Mouse (Mus musculus) liver, embryonic 14.5 days (tissue): ENCODE results near the gene BC017158. TPM values are rescaled to one million over a fixed set of nuclear protein-coding genes. Genes with fewer than 3 reads are reported as not detected.

Experiments used
- ATAC-seq: fragments of 200-750 bp; cut with Nextera tagmentation; 2 replicates; pipeline ENCODE4 v1.8.0; 2017; ENCODE audit warnings: moderate number of reproducible peaks, mild to moderate bottlenecking, moderate library complexity; ENCODE audit not compliant: insufficient read depth
- DNase-seq, 3 experiments: peaks; one replicate each; pipeline ENCODE4 v3.0.0-alpha.2; 2012 to 2013; ENCODE audit warnings: low read depth in 3 of 3, low spot score in 3 of 3
- H3K27ac ChIP-seq: fragments of 300-500 bp; sonication (generic); 2 replicates; pipeline ENCODE4 v1.5.1; 2014; ENCODE audit warnings: moderate library complexity, mild to moderate bottlenecking, control low read depth, inconsistent platforms
- H3K27me3 ChIP-seq: fragments of 300-500 bp; sonication (generic); 2 replicates; pipeline ENCODE4 v1.6.1; 2014; ENCODE audit warnings: mild to moderate bottlenecking, low read length, moderate library complexity; ENCODE audit not compliant: control insufficient read depth, insufficient read depth
- H3K36me3 ChIP-seq: fragments of 300-500 bp; sonication (generic); replicated peaks from 2 replicates; pipeline ENCODE4 v1.6.1; 2014; ENCODE audit warnings: low read depth; ENCODE audit not compliant: control insufficient read depth, insufficient read depth
- H3K4me1 ChIP-seq, 2 experiments: fragments of 200-500 bp in 1 of 2; fragments of 300-500 bp in 1 of 2; sonication (generic) in 1 of 2; replicated peaks; 2 replicates each; pipeline ENCODE4 v1.6.1; 2012 to 2014; ENCODE audit warnings: antibody characterized with exemption in 1 of 2, inconsistent platforms in 1 of 2, low read length in 1 of 2; ENCODE audit not compliant: control insufficient read depth in 2 of 2, insufficient read depth in 2 of 2
- H3K4me2 ChIP-seq: fragments of 300-500 bp; sonication (generic); 2 replicates; pipeline ENCODE4 v1.6.1; 2014; ENCODE audit warnings: low read depth, mild to moderate bottlenecking, control low read depth, moderate library complexity
- H3K4me3 ChIP-seq, 2 experiments: fragments of 200-500 bp in 1 of 2; fragments of 300-500 bp in 1 of 2; sonication (generic) in 1 of 2; 2 replicates each; pipeline ENCODE4 v1.5.1; 2012 to 2014; ENCODE audit warnings: low read depth in 2 of 2, low read length in 2 of 2, mild to moderate bottlenecking in 2 of 2, control low read depth in 1 of 2, inconsistent platforms in 1 of 2, moderate library complexity in 1 of 2; ENCODE audit not compliant: insufficient read depth in 1 of 2
- H3K9ac ChIP-seq: fragments of 300-500 bp; sonication (generic); replicated peaks from 2 replicates; pipeline ENCODE4 v1.6.1; 2014; ENCODE audit warnings: mild to moderate bottlenecking, control low read depth, moderate library complexity
- H3K9me3 ChIP-seq: fragments of 300-500 bp; sonication (generic); 2 replicates; pipeline ENCODE4 v1.6.1; 2016; ENCODE audit warnings: low read length, mixed read lengths; ENCODE audit not compliant: control insufficient read depth
- CTCF ChIP-seq: IDR thresholded peaks from 2 replicates; pipeline ENCODE4 v1.5.1; 2016; ENCODE audit warnings: antibody characterized with exemption, low read depth, control low read depth
- EP300 ChIP-seq: IDR thresholded peaks from 2 replicates; pipeline ENCODE4 v1.6.1; 2016; ENCODE audit warnings: antibody characterized with exemption, low read depth
- WGBS: fragments of 180-500 bp; shearing (Covaris S2); extraction: QIAGEN DNeasy Blood & Tissue Kit; methylation state at CpG from one replicate; pipeline ENCODE4 v1.1.7; 2014; ENCODE audit not compliant: insufficient replicate concordance; 5-methylcytosine and 5-hydroxymethylcytosine counted together
- polyA plus RNA-seq, 2 experiments: library from polyadenylated mRNA; depleted of rRNA in 1 of 2; stranded (reverse) in 1 of 2; unstranded in 1 of 2; fragments of >200 nt; fragmentation: Nextera tagmentation in 1 of 2; extraction: Ambion mirVana in 1 of 2; gene quantifications; 2 replicates each; pipeline versions ENCODE4 v1.2.1 to v1.2.3; 2012 to 2014

Gene BC017158
- polyA plus RNA-seq, 2 experiments = 16.9 to 23.9 TPM

DNA sequence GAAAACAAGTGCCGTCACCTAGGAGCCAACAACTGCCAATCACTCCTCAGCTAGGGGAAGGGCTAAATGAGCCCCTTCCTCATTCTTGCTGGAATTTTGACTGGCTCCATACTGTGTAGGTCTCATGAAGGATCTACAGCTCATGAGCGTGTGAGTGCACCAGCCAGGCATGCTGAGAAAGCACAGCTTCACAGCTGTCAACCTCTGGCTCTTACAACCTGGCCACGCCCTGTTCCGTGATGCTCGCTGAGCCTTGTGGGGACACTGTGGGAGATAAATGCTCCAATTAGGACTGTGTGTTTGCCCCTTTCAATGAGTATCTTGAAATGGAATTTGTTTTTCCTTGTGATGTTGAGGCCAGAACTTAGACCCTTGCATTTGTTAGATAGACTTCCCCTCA lies 48.0 kb downstream of the BC017158 start:
- no peak for DNase-seq
- Histone ChIP-seq H3K27ac (no peak overlapping the region), H3K4me3 (no peak overlapping the region), H3K4me1 (peaks cover 11% of the 10 kb centered on the region in 2 experiments), H3K4me2 (no peak overlapping the region), H3K27me3 (peaks cover 9% of the 10 kb centered on the region), H3K36me3 (no peaks in the 10 kb centered on the region), H3K9me3 (no peaks in the 10 kb centered on the region), H3K9ac (no peak overlapping the region)
- TF ChIP-seq CTCF (no peak), EP300 (no peak)
- no peak for ATAC-seq
- WGBS = 54% methylated on average over 5 of the region's 5 CpGs

DNA sequence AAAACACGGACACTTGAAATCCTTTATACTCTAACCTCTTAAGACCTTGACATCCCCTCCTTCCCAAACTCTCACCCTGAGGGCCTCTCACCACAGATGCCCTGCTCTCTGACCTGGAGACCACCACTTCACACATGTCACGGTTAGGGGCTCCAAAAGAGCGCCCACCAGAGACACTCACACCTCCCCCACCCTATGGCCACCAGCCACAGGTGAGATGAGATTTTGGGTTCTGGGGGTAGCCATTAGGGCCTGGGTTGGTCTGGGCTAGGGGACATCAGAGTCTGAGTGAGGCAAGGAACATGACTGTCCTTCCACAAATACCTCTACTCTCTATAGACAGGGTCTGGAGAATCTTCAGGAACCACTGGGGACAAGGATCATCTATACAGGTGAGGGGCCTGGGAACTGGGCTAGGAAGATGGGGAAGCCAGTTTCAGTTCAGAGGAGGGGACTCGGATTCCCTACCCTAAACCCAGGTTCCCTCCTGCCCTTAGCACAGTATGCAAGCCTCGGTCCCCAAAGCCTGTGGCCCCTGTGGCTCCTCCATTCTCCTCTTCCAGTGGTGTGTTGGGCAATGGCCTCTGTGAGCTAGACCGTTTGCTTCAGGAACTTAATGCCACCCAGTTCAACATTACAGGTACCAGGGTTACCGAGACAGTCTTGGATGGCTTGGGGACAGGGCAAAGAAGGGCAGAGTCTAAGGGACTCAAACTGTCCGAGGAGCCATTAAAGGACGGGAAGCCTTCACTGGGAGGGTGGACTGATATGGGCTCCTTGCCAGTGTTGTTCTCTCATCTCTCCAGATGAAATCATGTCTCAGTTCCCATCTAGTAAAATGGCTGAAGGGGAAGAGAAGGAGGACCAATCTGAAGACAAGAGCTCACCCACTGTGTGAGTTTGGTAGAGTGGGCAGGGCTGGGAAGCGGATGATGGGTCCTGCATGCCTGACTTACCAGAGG lies 49.6 kb downstream of the BC017158 start:
- WGBS = 76% methylated on average over 10 of the region's 10 CpGs

DNA sequence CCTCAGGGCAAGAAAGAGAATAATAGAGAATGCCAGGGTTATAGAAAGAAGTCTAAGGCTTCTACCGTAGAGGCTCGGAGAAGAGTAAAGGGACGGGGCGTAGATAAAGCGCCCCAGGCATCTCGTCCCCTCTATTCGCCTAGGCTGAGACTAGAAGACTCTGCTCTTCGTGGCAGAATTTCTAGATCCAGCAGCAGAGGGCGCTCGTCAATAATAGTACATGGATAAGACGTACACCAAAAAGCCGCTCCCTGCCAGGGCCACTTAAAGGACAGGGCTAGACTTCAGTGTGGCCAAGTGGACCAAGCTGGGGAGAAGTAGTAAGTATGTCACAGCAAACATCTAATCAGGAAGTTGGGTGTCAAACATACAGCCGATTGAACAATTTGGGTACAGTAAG lies 50.5 kb downstream of the BC017158 start:
- DNase-seq (peak; percentile 70 to 83 (median 80)), ATAC-seq (peak; percentile 82)
- TF ChIP-seq EP300 = no peak
- TF ChIP-seq CTCF = peak; percentile 89
- H3K9ac ChIP-seq = peak overlapping the region; percentile 72
- H3K4me3 ChIP-seq = peak overlapping the region; percentile 59 to 66
- no peaks in the 10 kb centered on the region for H3K9me3 ChIP-seq
- no peak overlapping the region; the same call in 1 of the 2 replicates for H3K27ac ChIP-seq
- H3K4me1 ChIP-seq = peaks cover 11% of the 10 kb centered on the region in 2 experiments
- H3K27me3 ChIP-seq = peaks cover 2% of the 10 kb centered on the region
- no peaks in the 10 kb centered on the region; the same call in 1 of the 2 replicates for H3K36me3 ChIP-seq
- 2% methylated on average over 13 of the region's 13 CpGs for WGBS
- peak overlapping the region; percentile 90 for H3K4me2 ChIP-seq

More for the DNA sequence above, 49.6 kb downstream of the BC017158 start:
- Histone ChIP-seq H3K9me3 (no peaks in the 10 kb centered on the region), H3K9ac (no peak overlapping the region), H3K27me3 (peaks cover 9% of the 10 kb centered on the region), H3K36me3 (no peaks in the 10 kb centered on the region; the same call in 1 of the 2 replicates), H3K4me3 (no peak overlapping the region), H3K27ac (no peak overlapping the region), H3K4me2 (peak overlapping the region; percentile 18; the same call in 1 of the 2 replicates), H3K4me1 (peaks cover 11% of the 10 kb centered on the region in 2 experiments)
- TF ChIP-seq CTCF (no peak), EP300 (no peak)
- no peak for DNase-seq
- ATAC-seq = no peak

DNA sequence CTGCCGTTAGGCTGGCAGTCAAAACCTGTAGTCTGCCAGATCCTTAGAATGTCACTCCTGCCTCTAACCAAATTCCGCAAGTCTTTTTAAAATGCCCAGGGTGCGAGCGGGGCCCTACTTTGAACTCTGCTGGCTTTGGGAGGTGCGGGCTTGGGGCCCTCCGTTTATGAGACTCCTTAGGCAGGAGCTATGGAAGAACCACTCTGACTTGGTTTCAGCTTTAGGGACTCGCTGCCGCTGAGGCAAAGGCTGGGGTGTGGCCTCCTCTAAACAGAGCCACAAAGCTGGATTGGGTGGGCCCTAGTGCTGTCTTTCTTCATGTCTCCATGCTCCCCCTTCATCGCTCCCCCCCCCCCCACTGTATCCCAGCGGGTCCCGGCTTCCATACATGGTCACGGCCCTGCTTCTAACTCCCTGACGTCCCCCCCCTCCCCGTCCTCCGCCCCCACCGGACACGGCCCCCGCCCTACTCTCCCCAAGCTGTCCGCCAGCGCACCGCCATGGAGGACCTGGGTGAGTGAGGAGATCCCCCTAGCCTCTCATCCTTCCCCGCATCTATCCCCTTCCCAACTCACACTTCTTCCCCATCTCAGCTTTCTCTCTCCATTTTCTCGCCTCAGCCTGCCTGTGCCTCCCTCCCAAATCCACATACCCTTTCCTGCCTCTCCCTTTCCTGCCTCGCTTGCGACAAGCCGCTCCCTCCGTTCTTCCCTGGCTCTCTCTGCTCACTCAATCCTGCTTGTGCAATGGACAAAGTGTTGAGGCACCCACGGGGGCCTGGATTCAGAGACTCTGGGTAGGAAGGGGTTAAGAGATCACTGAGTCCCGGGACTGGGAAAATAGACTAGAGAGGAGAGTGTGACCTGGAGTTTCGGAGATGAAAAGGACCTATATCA lies 51.2 kb downstream of the BC017158 start, which contains the start of gene Tgfb1i1:
Tgfb1i1 (plus strand) TSS at position 317 of the 896 bp plus-strand sequence.
- WGBS = 10% methylated on average over 29 of the region's 30 CpGs
- Histone ChIP-seq H3K27ac (peak within 1 kb of the TSS; percentile 35), H3K27me3 (peaks cover 2% of the 10 kb centered on the region; the same call in 1 of the 2 replicates), H3K4me3 (peak within 1 kb of the TSS; percentile 59 to 66), H3K36me3 (no peaks in the 10 kb centered on the region; the same call in 1 of the 2 replicates), H3K9ac (peak within 1 kb of the TSS; percentile 72), H3K9me3 (no peaks in the 10 kb centered on the region), H3K4me1 (peaks cover 11% of the 10 kb centered on the region in 2 experiments), H3K4me2 (peak within 1 kb of the TSS; percentile 90)
- TF ChIP-seq EP300 (no peak), CTCF (no peak)
- ATAC-seq = peak; percentile 40
- no peak for DNase-seq
